Mouse (Mus musculus) forebrain, embryonic 11.5 days (tissue): ENCODE measurements around the gene E330009J07Rik. TPM values are rescaled to one million over a fixed set of nuclear protein-coding genes. Genes with fewer than 3 reads are reported as not detected.
A peak's percentile ranks its signal among the peaks of the same experiment; 100 is the strongest.

Experiments used
- ATAC-seq: fragments of 200-750 bp; cut with Nextera tagmentation; replicated peaks from 2 replicates; pipeline ENCODE4 v1.8.0; 2017; ENCODE audit warnings: moderate TSS enrichment; ENCODE audit not compliant: low FRiP score
- DNase-seq: peaks from one replicate; pipeline ENCODE4 v3.0.0-alpha.2; 2017; ENCODE audit warnings: low spot score
- H3K27ac ChIP-seq: fragments of 300-500 bp; sonication (generic); 2 replicates; pipeline ENCODE4 v1.5.1; 2014; ENCODE audit warnings: low read depth, low read length
- H3K27me3 ChIP-seq: fragments of 300-500 bp; sonication (generic); 2 replicates; pipeline ENCODE4 v1.6.1; 2014; ENCODE audit warnings: mild to moderate bottlenecking, low read length, mixed read lengths; ENCODE audit not compliant: control insufficient read depth, insufficient read depth
- H3K36me3 ChIP-seq: fragments of 300-500 bp; sonication (generic); 2 replicates; pipeline ENCODE4 v1.6.1; 2014; ENCODE audit warnings: mild to moderate bottlenecking, low read length, moderate library complexity, mixed read lengths; ENCODE audit not compliant: control insufficient read depth, insufficient read depth
- H3K4me1 ChIP-seq: fragments of 300-500 bp; sonication (generic); replicated peaks from 2 replicates; pipeline ENCODE4 v1.6.1; 2014; ENCODE audit warnings: low read length, mixed read lengths; ENCODE audit not compliant: control insufficient read depth, insufficient read depth
- H3K4me2 ChIP-seq: fragments of 300-500 bp; sonication (generic); 2 replicates; pipeline ENCODE4 v1.6.1; 2014; ENCODE audit warnings: low read depth, mild to moderate bottlenecking, low read length, moderate library complexity, mixed read lengths; ENCODE audit not compliant: severe bottlenecking
- H3K4me3 ChIP-seq: fragments of 300-500 bp; sonication (generic); 2 replicates; pipeline ENCODE4 v1.5.1; 2014; ENCODE audit warnings: low read depth, low read length
- H3K9ac ChIP-seq: fragments of 300-500 bp; sonication (generic); 2 replicates; pipeline ENCODE4 v1.6.1; 2014; ENCODE audit warnings: low read length
- H3K9me3 ChIP-seq: fragments of 300-500 bp; sonication (generic); 2 replicates; pipeline ENCODE4 v1.6.1; 2016; ENCODE audit warnings: low read length, mixed read lengths; ENCODE audit not compliant: control insufficient read depth
- WGBS: fragments of 180-500 bp; shearing (Covaris S2); extraction: QIAGEN DNeasy Blood & Tissue Kit; methylation state at CpG from one replicate; pipeline ENCODE4 v1.1.7; 2014; 5-methylcytosine and 5-hydroxymethylcytosine counted together
- polyA plus RNA-seq: library from polyadenylated mRNA; unstranded; fragments of >200 nt; fragmentation: Nextera tagmentation; extraction: Ambion mirVana; gene quantifications from 2 replicates; pipeline ENCODE4 v1.2.1, GENCODE M21; 2014

The E330009J07Rik gene
- polyA plus RNA-seq, result 19.9 and 21.9 TPM in 2 replicates

GRCm38 (mm10) chr6:40436047-40436483, at the start of gene E330009J07Rik:
Gene E330009J07Rik, minus strand, starts transcription at chr6:40436135.
- Histone ChIP-seq H3K27me3 (no peaks in the 10 kb centered on the region; the same call in 1 of the 2 replicates), H3K36me3 (no peaks in the 10 kb centered on the region), H3K27ac (peak within 1 kb of the TSS; percentile 66), H3K9ac (peak within 1 kb of the TSS; percentile 84), H3K4me3 (peak within 1 kb of the TSS; percentile 78), H3K4me2 (peak within 1 kb of the TSS; percentile 87), H3K9me3 (no peaks in the 10 kb centered on the region), H3K4me1 (no peaks in the 10 kb centered on the region; the same call in 1 of the 2 replicates)
- DNase-seq (peak; percentile 90), ATAC-seq (peak; percentile 92)
- WGBS, result under 1% methylated on average over 36 of the region's 38 CpGs

GRCm38 (mm10) chr6:40482318-40482717, 46.4 kb upstream of the E330009J07Rik start:
- Histone ChIP-seq H3K4me1 (no peaks in the 10 kb centered on the region), H3K4me3 (no peak overlapping the region), H3K27ac (no peak overlapping the region), H3K9me3 (no peaks in the 10 kb centered on the region), H3K27me3 (no peaks in the 10 kb centered on the region), H3K9ac (no peak overlapping the region), H3K4me2 (no peak overlapping the region), H3K36me3 (peaks cover 2% of the 10 kb centered on the region; the same call in 1 of the 2 replicates)
- DNase-seq, result no peak
- no peak for ATAC-seq
- WGBS, result 95% methylated on average over 5 of the region's 5 CpGs

DNA sequence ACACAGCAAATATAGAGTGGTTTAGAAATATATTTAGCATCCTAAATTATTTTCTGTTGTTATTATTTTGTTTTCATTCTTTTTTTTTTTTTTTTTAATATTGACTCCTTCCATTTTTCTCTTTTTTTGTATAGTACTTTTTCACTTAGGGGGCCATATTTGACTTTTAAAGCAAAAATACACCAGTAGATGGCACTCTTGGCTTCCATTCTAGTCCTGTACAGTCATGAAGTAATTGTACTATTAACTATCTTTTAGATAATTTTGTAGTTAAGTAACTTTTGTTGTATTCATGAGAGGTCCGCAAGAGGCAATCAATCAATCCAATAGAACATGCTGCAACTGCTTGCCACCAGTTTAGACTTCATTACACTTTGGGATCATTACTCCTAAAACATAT, 43.8 kb upstream of the E330009J07Rik start:
- H3K4me1 ChIP-seq, result no peaks in the 10 kb centered on the region
- ATAC-seq, result no peak
- peaks cover 5% of the 10 kb centered on the region; the same call in 1 of the 2 replicates for H3K36me3 ChIP-seq
- no peak overlapping the region for H3K27ac ChIP-seq
- no peak overlapping the region for H3K4me2 ChIP-seq
- no peak overlapping the region for H3K9ac ChIP-seq
- no peaks in the 10 kb centered on the region for H3K9me3 ChIP-seq
- H3K4me3 ChIP-seq, result no peak overlapping the region
- H3K27me3 ChIP-seq, result no peaks in the 10 kb centered on the region
- no peak for DNase-seq
- WGBS, result 95% methylated on average over 1 of the region's 1 CpGs

- H3K4me1 ChIP-seq, result peaks cover 3% of the 10 kb centered on the region; the same call in 1 of the 2 replicates
- WGBS, result 88% methylated on average over 4 of the region's 4 CpGs
Measured at GRCm38 (mm10) chr6:40476132-40476531, 40.2 kb upstream of the E330009J07Rik start.

GRCm38 (mm10) chr6:40471720-40472010, 35.7 kb upstream of the E330009J07Rik start:
- WGBS, result under 1% methylated on average over 7 of the region's 7 CpGs
- Histone ChIP-seq H3K9ac (peak overlapping the region; percentile 90), H3K4me3 (peak overlapping the region; percentile 64), H3K4me2 (peak overlapping the region; percentile 67), H3K27ac (peak overlapping the region; percentile 91), H3K9me3 (no peaks in the 10 kb centered on the region), H3K36me3 (peaks cover 5% of the 10 kb centered on the region; the same call in 1 of the 2 replicates), H3K4me1 (peaks cover 3% of the 10 kb centered on the region; the same call in 1 of the 2 replicates), H3K27me3 (no peaks in the 10 kb centered on the region)
- peak; percentile 22; the same call in 1 of the 2 replicates for ATAC-seq
- no peak for DNase-seq

More at GRCm38 (mm10) chr6:40476132-40476531, 40.2 kb upstream of the E330009J07Rik start:
- ATAC-seq (no peak), DNase-seq (no peak)
- Histone ChIP-seq H3K9me3 (no peaks in the 10 kb centered on the region), H3K27ac (no peak overlapping the region), H3K27me3 (no peaks in the 10 kb centered on the region), H3K4me3 (no peak overlapping the region), H3K4me2 (no peak overlapping the region), H3K9ac (no peak overlapping the region), H3K36me3 (peaks cover 6% of the 10 kb centered on the region; the same call in 1 of the 2 replicates)

DNA sequence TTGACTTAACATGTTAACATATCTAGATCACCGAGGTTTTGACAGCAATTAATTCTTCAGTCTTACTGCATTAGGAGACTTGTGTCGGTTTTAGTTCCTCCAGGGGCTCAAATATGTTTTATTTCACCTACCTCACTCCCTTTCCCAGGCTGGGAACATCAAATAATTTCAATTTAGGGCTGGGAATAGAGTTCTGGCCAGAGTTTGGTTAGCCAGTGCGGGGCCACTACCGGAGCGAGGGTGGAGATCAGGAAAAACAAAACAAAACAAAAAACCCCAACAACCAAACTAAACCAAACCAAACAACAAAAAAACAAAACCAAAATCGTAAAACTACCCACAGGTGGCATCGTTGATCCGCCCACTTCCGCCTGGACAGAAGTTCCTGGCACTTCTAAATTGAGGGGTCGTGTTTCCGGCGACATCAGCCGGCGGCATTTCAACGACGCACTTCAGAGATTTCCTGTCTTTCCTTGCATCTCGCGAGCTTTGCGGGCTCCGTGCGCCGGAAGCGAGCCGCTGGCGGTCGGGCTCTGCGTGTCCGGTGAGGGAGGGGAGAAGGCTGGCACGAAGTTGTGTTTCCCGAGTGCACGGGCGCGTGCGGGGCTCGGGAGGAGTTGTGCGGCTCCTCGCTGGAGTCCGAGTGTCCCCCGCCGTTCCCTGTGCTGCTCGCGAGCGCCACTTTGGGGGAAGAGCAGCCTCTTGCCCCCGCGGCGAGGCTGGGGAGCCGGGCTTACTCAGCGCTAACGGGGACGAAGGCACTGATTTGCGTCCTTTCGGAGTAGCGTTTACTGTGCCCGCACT, 35.2 kb upstream of the E330009J07Rik start, which contains the start of gene Ssbp1:
Ssbp1 (plus strand) TSS at position 437 of the 804 bp plus-strand sequence.
- peak within 1 kb of the TSS; percentile 68 for H3K4me2 ChIP-seq
- H3K9ac ChIP-seq, result peak within 1 kb of the TSS; percentile 90
- DNase-seq (peak; percentile 96), ATAC-seq (peak; percentile 96)
- WGBS, result under 1% methylated on average over 54 of the region's 54 CpGs
- H3K9me3 ChIP-seq, result no peaks in the 10 kb centered on the region
- H3K27ac ChIP-seq, result peak within 1 kb of the TSS; percentile 91
- H3K4me3 ChIP-seq, result peak within 1 kb of the TSS; percentile 64
- peaks cover 3% of the 10 kb centered on the region; the same call in 1 of the 2 replicates for H3K4me1 ChIP-seq
- no peaks in the 10 kb centered on the region for H3K27me3 ChIP-seq
- H3K36me3 ChIP-seq, result peaks cover 5% of the 10 kb centered on the region; the same call in 1 of the 2 replicates

DNA sequence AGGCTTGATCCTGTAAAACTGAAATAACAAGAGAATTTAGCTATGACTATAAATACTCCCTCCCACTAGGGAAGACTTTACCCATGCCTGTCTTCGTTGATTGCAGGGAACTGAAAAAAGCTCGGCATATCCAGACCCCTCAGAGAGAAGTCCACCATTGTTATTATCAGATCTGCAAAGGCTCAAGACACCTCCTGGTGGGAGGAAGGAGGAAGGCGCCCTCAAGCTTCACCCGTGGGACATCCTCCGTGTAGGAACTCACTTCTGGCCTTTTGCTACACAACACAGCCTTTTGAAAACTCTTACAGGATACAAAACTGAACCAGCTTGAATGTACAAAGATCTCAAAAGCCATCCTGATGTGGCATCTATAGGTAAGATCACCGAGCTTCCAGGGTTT, 29.8 kb upstream of the E330009J07Rik start:
- no peak overlapping the region for H3K9ac ChIP-seq
- no peak overlapping the region for H3K4me2 ChIP-seq
- H3K36me3 ChIP-seq, result no peaks in the 10 kb centered on the region
- WGBS, result 62% methylated on average over 6 of the region's 6 CpGs
- no peaks in the 10 kb centered on the region for H3K9me3 ChIP-seq
- no peak overlapping the region for H3K4me3 ChIP-seq
- no peak for DNase-seq
- ATAC-seq, result no peak
- no peaks in the 10 kb centered on the region for H3K4me1 ChIP-seq
- H3K27me3 ChIP-seq, result no peaks in the 10 kb centered on the region
- no peak overlapping the region for H3K27ac ChIP-seq

GRCm38 (mm10) chr6:40454436-40455041, 18.6 kb upstream of the E330009J07Rik start:
- H3K9ac ChIP-seq, result no peak overlapping the region
- H3K9me3 ChIP-seq, result no peaks in the 10 kb centered on the region
- no peak overlapping the region for H3K27ac ChIP-seq
- H3K4me2 ChIP-seq, result no peak overlapping the region
- no peak overlapping the region for H3K4me3 ChIP-seq
- no peaks in the 10 kb centered on the region for H3K27me3 ChIP-seq
- WGBS, result 19% methylated on average over 7 of the region's 7 CpGs
- no peaks in the 10 kb centered on the region for H3K36me3 ChIP-seq
- ATAC-seq (no peak), DNase-seq (no peak)
- H3K4me1 ChIP-seq, result no peaks in the 10 kb centered on the region
